Mouse (Mus musculus) cerebellum, postnatal 10 days (tissue): ENCODE data around the gene Ankrd13b.

Experiments used
- DNase-seq, 2 experiments: peaks; one replicate each; pipeline ENCODE4 v3.0.0; 2021; ENCODE audit warnings: mixed read lengths in 2 of 2

Gene Ankrd13b

GRCm38 (mm10) chr11:77492311-77492871, 2.9 kb upstream of the Ankrd13b start:
- DNase-seq, result peak; percentile 68

GRCm38 (mm10) chr11:77491502-77492291, 2.2 kb upstream of the Ankrd13b start:
- DNase-seq, result peak; percentile 80

GRCm38 (mm10) chr11:77491123-77491501, 1.6 kb upstream of the Ankrd13b start:
- peak; percentile 98 to 99 for DNase-seq

DNA sequence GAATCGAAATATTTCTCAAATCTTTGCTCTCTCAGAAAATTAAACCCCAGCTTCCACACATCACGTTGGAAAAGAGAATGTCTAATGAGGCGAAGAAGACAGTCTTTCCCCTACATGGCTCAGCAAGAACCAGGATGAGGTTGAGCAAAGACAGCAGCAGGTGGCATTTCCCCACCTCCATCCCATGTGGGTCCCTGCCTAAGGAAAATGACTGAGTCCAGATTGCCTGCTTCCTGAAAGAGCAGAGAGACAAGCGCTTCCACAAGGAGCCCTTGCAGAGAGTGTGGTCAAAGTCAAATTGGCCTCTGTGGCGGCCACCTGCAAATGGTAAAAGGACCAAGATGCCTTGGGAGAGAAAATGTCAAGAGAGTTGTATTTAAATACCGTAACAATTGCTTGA, 973 bp upstream of the Ankrd13b start:
- DNase-seq, result no peak

DNA sequence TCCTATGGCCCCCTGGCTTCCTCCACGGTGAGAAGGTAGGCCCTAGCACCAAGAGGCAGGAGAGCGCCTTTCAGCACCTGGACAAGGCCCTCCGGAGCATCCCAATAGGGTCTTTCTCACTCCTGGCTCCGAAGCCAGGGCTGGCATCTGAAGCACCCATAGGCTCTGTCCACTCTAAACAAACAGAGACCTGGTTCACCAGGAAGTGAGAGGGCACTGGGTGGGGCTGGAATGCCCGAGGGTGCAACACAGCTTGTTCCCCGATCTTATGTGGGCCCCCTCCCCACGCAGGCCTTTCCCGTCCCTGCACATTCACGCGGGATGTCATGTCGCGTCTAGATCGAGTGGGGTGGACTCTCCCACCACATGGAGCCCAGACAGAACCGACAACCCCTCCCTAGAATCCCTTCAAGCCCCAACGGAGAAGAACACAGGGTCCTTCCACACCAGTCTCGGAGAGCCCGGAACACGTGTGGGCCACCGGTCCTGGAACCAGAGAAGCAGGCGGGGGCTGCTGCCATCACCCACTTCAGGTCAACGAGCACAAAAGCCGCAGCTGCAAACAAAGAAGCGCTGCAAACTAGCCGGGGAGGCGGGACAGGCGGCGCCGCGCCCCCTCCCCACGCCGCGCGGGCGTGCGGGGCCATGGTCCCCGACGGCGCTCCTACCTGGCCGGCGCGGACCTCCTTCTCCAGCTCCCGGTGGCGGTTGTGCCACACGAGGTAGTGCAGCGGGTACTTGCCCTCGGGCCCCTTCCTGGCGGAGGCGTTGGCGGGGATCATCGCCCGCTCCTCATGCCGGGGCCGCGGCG, 502 bp downstream of the Ankrd13b start:
- DNase-seq, result peak; percentile 50 to 55

DNA sequence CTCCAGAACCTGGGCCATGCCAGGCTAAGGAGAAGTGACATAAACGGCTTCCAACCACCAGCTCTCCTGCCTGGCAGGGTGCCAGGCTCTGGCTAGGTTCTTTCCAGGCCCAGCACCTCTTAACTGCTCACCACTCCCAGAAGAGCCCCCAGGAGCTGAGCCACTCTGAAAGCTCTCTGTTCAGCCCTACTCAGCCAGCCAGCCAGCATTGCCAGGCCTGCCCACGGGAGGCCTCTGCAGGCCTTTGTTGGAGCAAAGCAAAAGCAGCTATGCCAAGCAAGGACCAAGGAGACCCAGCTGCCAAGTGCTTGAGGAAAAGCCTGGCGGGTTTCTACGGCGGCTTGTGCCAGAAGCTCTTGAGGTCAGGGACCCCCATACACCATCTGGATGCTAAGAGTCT, 2.7 kb downstream of the Ankrd13b start:
- peak; percentile 82 to 88 for DNase-seq

- DNase-seq, result peak; percentile 69 to 70
These were observed 4.2 kb downstream of the Ankrd13b start for GRCm38 (mm10) chr11:77485229-77485628.

DNA sequence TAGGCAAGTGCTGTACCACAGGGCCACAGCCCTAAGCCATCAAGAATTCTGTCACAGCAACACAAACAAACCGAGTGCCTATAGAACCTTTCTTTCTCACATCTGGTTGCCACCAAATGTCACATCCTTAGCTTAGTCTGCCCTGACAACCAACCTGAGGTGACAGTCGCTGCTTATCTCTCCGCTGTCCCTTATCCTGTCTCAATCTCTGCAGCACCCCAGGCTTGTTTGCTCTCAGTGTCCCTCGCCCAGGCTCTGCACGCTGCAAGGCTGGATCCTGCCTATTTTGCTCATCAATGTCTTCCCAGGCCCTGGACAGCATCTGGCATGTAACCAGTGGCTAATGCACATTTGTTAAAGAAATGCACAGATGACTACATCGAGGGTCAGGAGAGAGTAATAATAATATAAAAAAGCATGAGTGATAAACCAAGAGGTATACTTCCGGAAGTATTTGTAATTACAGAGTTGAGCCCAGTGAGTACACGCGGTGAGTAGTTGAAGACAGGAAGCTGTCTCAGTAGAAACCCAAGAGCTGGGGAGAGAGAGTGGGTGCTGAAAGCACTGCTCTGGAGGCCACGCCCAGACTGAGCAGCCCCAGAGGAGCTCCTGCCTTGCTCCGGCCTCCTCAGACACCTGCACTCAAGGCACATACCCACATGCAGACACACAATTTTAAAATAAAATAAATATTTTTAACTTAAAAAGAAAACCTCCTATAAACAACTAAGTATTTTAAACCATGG, 5.8 kb downstream of the Ankrd13b start:
- no peak for DNase-seq

DNA sequence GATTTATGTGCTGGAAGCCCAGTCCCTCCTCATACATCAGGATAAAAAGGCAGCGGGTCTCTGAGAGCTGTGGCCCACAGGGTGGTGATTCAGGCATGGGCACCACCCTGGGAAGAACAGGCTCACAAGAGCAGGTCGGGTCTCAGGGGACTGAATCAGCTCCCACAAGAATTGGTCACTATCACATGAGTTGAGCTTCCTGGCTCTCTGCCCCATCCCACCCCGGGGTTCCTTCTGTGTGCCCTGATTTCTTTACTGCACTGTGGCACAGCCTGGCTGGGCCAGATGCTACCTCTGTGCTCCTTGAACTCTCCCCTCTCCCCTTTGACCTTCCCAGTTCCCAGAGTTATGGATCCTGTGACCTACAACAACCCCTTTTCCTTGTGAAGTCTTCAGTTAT, 6.4 kb downstream of the Ankrd13b start:
- peak in 1 of 2 experiments; percentile 48 for DNase-seq

GRCm38 (mm10) chr11:77476895-77477294, 12.6 kb downstream of the Ankrd13b start:
- no peak for DNase-seq

- DNase-seq, result no peak
These were observed 13.3 kb downstream of the Ankrd13b start for GRCm38 (mm10) chr11:77476216-77476615.

- no peak for DNase-seq
These were observed 16.7 kb downstream of the Ankrd13b start for GRCm38 (mm10) chr11:77472775-77473174.

DNA sequence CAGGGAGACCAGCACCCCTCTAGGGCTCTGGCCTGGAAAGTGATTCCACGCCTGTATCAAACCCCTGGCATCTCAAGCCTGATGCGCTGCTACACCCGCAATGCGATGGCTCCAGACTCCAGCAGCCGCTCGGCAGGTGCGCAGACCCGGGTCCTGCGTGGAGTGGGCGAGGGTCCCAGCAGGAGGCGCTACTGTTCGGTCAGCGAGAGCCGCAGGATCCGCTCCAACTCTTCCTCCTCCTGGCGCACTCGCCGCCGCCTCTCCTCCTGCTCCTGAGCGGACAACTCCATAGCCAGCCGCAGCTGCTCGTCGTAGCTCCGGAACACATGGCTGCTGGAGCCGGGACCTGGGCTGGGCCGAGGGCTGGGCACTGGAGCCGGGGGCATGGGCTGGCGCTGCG, 18.1 kb downstream of the Ankrd13b start:
- DNase-seq, result no peak

GRCm38 (mm10) chr11:77468397-77468796, 21.1 kb downstream of the Ankrd13b start:
- no peak for DNase-seq

- DNase-seq, result peak; percentile 80 to 84
These were observed 21.7 kb downstream of the Ankrd13b start for GRCm38 (mm10) chr11:77467784-77468183.

DNA sequence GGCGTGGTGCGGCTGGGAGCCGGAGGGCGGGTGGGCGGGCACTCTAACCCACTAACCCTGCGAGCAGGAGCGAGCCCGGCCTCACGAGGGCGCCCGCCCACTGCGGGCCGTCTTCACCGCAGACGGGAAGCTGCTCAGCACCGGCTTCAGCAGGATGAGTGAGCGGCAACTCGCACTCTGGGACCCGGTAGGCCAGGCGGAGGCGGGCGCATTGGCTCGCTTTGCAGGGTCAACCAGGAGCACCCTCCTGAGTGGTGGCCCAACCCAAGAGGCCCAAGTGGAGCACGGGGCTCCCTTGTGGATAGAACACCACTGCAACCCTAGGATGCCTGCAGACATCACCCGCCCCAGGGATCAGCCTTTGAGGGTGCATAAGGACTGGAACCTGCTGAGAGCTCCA, 22.3 kb downstream of the Ankrd13b start:
- peak; percentile 70 to 80 for DNase-seq

DNA sequence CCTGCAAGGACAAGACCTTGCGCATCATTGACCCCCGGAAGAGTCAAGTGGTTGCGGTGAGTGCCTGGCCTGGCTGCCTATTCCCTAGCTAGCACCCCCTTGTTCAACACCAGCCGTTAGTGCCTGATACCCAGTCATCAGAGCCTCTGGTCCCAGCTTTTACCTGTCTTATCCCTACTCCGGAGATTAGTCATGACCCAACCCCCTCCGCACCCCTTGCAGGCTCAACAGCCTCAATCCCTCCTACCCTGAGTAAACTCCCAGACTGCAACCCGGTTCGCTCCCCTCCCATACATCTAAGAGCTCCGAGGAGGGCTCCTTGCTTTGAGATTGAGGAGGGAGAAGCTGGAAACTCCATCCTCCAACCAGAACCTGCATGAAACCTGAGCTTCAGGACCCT, 22.9 kb downstream of the Ankrd13b start:
- no peak for DNase-seq

DNA sequence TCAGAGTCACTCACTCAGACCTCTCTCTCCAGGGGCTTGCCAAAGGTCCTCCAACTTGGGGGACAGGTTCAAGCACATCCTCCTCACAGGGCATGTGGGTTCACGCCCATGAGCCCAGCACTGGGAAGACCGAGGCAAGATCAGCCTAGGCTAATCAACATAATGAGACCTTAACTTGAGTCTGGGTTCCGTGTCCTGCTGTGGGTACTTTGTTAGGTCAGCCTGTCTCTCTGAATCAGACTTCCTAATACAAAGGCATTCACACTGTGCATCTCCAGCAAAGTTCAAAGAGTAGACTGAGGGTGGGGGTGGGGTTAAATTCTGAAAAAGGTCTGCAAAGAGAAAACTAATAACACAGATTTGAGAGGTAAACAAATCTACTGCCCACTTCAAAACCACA, 24.4 kb downstream of the Ankrd13b start:
- DNase-seq, result no peak

GRCm38 (mm10) chr11:77464684-77465083, 24.8 kb downstream of the Ankrd13b start:
- DNase-seq, result no peak

DNA sequence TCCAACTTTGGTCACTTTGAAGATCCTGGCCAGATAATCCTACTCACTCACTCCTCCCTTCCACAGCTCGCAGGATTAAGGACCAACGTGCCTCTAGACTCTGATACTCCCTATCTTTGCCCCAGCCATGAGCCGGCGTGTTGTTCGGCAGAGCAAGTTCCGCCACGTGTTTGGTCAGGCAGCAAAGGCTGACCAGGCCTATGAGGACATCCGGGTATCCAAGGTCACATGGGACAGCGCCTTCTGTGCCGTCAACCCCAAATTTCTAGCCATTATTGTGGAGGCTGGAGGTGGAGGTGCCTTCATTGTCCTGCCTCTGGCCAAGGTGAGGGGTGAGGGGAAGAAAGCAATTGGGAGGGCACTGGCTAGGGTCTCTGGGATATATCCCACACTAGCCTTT, 25.7 kb downstream of the Ankrd13b start:
- no peak for DNase-seq

GRCm38 (mm10) chr11:77463101-77463445, 26.4 kb downstream of the Ankrd13b start:
- no peak for DNase-seq

- peak; percentile 51 to 66 for DNase-seq
These were observed 27.0 kb downstream of the Ankrd13b start, which contains the start of gene Coro6 for GRCm38 (mm10) chr11:77462283-77463100. Gene Coro6 (plus strand): TSS chr11:77462411.
